Mouse (Mus musculus) spleen, postnatal 0 days (tissue): ENCODE data around the gene Dnajc6. TPM values are rescaled to one million over a fixed set of nuclear protein-coding genes. Genes with fewer than 3 reads are reported as not detected.

ENCODE experiments used
- polyA plus RNA-seq: library from polyadenylated mRNA; unstranded; fragments of >200 nt; fragmentation: Nextera tagmentation; extraction: Ambion mirVana; gene quantifications from 2 replicates; pipeline ENCODE4 v1.2.1, GENCODE M21; 2015

Gene Dnajc6
- 0.73 and 1.3 TPM in 2 replicates for polyA plus RNA-seq

GRCm38 (mm10) chr4:101496534-101497237, at the start of gene Dnajc6:
Gene Dnajc6, plus strand, starts transcription at chr4:101496648.

DNA sequence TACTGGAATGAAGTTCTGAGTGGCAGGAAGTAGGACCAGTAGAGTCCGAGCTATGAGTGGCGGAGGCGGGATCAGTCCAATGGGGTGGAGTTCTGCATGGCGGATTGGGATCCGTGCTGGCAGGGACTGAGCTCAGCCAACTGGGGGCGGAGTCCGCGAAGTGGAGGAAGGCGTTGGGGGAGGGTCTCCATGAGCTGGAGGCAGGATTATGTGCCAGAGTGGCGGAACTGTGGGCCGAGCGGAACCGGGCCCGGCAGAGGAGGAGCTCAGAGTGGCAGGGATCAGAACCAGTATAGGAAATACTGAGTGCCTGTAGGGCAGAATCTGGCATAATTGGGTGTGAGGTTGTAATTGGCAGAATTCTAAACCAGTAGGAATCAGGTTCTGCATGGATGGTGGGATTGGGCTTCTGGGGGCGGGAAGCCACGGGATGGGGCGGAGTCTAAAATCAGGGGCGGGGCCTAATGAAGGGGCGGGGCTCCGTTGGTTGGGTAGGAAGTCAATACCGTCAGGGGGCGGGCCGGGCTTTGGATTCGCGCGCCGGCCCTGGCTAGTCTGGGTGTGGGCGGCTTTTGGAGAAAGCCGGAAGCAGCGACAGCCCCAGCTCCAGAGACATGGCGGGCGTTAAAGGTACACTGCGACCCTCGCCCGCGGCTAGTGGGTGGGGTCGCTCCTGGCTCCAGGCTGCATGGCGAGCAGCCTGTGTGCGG, 150.9 kb downstream of the Dnajc6 start, which contains the start of gene Leprot:
Gene Leprot, plus strand, starts transcription at position 523 of the 710 bp plus-strand sequence.

Other genes with a start within 250 kb of the Dnajc6 start
- gene Jak1, start 231.4 kb upstream of the Dnajc6 start, polyA plus RNA-seq = 57.3 and 67.8 TPM in 2 replicates
- 0.59 and 0.96 TPM in 2 replicates for gene Ak4, start 77.4 kb upstream of the Dnajc6 start, polyA plus RNA-seq
- gene Leprot, start 151.1 kb downstream of the Dnajc6 start, polyA plus RNA-seq = 102 TPM in 2 replicates
- 2.6 and 4.5 TPM in 2 replicates for gene Lepr, start 220.8 kb downstream of the Dnajc6 start, polyA plus RNA-seq